Mouse (Mus musculus) layer of hippocampus, adult 9-11 months (tissue): Measurements from ENCODE around the gene Gm16181.

ENCODE experiments used
- DNase-seq: peaks from one replicate; pipeline ENCODE4 v3.0.0; 2022

Gene Gm16181

DNA sequence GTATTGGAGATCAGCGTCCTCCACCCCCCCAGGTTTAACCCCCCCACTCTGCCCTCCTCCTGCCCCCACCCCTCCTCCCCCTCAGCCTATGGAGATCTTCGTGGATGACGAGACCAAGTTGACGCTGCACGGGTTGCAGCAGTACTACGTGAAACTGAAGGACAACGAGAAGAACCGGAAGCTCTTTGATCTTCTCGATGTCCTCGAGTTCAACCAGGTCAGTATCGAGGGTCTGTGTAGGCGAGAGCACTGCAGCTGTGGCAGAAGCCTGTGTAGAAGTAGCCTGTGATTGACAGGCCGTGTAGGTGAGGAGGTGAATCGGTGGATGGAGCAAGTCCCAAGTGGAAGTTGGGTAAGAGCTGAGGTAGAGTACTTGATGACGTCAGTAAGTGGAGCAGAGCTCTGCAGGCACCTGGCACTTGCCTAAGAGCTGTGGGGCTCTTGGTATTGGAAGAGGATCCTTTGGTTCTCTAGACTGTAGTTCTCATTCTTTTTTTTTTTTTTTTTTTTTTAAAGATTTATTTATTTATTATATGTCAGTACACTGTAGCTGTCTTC, 30.6 kb downstream of the Gm16181 start:
- DNase-seq = no peak

DNA sequence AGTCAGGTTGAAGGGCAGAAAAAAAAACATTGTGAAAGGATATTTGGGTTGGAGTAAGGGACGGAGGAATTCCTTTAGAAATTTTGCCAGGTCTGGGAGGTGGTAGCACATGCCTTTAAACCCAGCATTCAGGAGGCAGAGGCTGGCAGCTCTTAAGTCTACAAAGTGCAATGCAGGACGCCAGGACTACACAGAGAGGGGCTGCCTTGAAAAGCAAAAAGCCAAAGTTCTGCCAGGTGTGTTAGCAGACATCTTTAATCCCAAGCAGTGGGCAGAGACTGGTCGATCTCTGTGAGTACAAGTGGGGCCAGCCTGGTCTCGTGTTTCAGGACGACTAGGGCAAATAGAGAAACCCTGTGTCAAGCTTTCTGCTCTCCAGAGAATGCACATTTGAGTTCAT, 31.3 kb downstream of the Gm16181 start:
- DNase-seq = no peak

DNA sequence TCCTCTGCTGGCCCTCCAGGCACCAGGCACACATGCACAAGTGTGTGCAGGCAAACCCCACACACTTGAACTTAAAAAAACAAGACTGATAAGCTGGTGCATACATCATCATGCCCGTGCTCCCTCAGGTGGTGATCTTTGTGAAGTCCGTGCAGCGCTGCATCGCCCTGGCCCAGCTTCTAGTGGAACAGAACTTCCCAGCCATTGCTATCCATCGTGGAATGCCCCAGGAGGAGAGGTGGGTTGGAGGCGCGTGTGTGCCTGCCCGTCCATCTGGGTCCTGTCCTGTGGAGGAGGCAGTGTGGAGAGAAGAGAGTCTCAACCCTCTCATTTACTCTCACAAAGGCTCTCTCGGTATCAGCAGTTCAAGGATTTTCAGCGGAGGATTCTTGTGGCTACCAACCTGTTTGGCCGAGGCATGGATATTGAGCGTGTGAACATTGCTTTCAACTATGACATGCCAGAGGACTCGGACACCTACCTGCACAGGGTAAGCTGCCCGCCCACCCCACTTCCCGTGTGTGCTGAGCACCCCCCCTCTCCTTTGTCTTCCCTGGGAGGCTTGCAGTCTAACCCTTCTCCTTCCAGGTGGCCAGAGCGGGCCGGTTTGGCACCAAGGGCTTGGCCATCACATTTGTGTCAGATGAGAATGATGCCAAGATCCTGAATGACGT, 32.1 kb downstream of the Gm16181 start:
- peak; percentile 9 for DNase-seq

GRCm38 (mm10) chr17:35253293-35254093, 32.9 kb downstream of the Gm16181 start:
- DNase-seq = peak; percentile 2

DNA sequence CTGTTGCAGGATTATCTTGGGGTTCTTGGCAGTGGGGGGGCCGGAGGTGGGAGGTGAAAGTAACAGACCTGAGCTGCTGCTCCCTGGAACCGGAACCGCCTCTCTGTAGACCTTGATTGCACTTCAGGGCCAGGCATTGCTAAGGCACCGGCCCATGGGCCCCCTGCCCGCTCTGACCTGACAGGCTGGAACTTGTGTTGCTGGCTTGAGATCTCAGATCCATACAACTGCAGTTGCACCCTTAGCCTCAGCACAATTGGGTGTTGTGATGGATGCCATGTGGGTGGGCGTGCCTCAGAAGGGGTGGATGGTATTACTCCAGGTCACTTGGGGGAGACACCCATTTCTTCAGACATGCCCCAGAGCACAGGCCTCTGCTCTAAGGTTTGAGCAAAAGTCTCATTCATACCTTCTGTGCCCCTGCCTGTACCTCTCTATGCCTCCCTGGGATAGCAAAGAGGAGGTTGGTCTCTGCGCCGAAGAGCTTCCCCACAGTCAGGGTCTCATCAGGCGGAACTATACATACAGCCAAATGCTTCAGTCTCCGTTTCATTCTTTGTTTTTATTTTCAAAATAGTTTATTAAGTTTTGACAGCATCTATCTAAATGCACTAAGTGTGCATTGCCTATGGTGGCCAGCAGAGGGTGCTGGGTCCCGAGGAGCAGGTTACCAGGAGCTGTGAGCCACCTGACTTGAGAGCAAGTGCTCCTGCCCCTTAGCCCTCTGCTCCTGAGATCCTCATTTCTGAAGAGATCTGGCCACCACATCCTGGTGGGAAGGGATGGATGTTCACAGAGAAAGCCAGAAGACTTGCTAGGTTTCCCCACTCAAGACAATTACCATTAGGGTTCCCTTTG, 33.8 kb downstream of the Gm16181 start:
- peak; percentile 24 for DNase-seq

- peak; percentile 9 for DNase-seq
These were observed 34.7 kb downstream of the Gm16181 start for GRCm38 (mm10) chr17:35255301-35255700.

DNA sequence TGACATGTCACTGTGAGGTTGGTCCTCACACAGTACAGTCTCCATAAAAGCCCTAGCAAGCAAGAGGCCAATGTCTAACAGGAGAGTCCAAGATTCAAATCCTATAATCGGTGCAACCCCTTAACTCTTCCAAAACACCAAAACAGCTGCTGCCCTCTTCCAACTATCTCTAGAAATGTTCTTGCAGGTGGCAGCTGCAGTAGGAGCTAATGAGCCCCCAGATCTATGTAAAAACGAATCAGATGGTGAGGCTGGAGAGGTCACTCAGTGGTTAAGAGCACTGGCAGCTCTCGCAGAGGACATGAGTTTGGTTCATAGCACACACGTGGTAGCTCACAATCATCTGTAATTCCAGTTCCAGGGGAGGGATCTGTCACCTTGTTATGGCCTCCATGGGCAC, 35.1 kb downstream of the Gm16181 start:
- peak; percentile 2 for DNase-seq

GRCm38 (mm10) chr17:35257378-35257777, 36.7 kb downstream of the Gm16181 start:
- DNase-seq = no peak

GRCm38 (mm10) chr17:35257824-35258491, 37.3 kb downstream of the Gm16181 start:
- peak; percentile 95 for DNase-seq

GRCm38 (mm10) chr17:35258492-35259478, 38.2 kb downstream of the Gm16181 start:
- peak; percentile 77 for DNase-seq

DNA sequence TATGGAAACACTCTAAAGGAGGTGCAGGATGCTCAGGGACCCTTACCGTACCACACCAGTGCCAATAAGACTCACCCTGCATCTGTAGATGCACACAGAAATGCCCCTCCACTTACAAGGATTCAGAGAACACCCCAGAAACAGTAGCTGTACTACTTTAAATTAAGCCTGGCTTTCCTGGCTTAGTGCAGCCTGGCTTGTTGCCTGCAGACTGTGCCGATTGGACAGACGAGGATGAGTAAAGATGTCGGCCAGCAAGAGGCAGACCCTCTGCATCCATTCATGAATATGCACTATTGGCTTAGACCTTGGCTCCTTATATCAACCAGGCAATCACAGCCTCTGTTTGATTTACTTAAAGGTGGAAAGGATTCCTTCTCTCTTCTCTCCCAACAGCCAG, 39.0 kb downstream of the Gm16181 start:
- DNase-seq = no peak

DNA sequence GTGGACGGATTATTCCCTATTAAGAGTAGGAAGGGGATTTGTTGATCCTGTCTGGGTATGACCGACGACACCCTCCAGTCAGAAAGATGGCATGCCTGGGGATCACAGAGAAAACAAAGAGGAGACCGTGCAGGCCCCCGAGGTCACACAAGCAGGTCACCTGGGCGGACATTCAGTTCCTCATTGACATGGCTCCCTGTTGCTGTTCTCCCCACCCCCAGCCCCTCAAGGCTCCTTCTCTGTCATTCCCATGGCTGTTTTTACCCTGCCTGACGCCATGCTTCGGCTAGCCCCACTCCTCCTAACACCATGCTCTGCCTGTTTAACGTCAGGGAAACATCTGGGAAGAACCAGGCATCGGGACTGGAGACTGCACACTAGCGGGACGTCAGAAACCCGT, 41.0 kb downstream of the Gm16181 start:
- DNase-seq = no peak

DNA sequence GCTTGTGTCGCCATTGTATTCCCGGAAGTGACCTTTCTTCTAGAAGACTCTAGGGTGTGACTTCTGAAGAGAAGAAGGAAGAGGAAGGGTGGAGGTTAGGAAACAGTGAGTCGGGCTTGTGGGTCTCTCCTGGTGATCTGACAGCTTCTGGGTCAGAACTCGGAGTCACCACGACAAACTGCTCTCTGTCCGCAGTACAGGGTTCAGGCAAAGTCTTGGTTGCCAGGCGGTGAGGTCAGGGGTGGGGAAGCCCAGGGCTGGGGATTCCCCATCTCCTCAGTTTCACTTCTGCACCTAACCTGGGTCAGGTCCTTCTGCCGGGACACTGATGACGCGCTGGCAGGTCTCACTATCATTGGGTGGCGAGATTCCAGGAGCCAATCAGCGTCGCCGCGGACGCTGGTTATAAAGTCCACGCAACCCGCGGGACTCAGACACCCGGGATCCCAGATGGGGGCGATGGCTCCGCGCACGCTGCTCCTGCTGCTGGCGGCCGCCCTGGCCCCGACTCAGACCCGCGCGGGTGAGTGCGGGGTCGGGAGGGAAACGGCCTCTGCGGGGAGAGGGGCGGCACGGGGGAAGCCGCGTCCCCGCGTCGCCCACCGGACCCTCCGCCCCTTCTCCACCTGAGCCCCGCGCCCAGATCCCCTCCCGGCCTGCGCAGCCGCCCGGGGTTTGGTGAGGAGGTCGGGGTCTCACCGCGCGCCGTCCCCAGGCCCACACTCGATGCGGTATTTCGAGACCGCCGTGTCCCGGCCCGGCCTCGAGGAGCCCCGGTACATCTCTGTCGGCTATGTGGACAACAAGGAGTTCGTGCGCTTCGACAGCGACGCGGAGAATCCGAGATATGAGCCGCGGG, 42.3 kb downstream of the Gm16181 start, which contains the start of gene H2-D1:
H2-D1 (plus strand) TSS at position 67 of the 859 bp plus-strand sequence.
- peak; percentile 96 for DNase-seq

GRCm38 (mm10) chr17:35263523-35263883, 42.9 kb downstream of the Gm16181 start:
- DNase-seq = no peak

GRCm38 (mm10) chr17:35267399-35268086, 46.9 kb downstream of the Gm16181 start:
- no peak for DNase-seq

DNA sequence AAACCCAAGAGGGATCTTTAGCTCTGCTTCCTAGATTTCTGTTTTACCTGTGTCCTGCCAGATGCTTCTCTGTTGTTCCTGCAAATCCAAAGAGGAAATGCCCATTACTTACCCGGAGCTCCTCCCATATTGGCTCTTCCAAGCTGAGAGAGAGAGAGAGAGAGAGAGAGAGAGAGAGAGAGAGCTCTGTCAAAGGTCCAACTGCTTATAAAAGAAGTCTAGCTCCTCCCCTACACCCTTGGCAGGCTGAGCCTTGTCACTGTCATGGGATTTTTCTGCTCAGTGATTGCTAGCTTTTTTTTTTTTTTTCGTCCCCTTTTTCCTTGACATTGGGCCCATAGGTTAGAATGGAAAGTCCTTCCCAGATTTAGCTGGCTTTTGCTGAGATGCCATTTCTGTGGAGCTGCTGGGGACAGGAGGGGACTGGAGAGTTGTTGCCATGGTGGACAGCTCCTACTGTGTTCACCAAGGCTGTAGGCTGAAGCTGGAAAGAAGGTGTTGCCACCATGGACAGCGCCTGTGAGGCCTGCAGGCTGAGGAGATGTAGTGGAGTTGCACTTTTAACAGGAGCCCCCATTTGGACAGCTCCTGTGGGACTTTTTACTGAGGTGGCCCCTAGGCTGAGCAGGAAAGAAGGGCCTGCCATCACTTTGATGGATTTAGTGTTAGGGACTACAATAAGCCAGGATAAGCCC, 49.2 kb downstream of the Gm16181 start:
- no peak for DNase-seq

GRCm38 (mm10) chr17:35272249-35272648, 51.6 kb downstream of the Gm16181 start:
- DNase-seq = no peak
